8 mouse cellular contexts compared by ENCODE assay signal in genomic region chr2:153437306-153437659, GRCm38 (mm10). TPM values are rescaled to one million over a fixed set of nuclear protein-coding genes. Genes with fewer than 3 reads are reported as not detected.
DNase-seq lines count a peak whose midpoint lies in the region; ATAC-seq and TF ChIP-seq lines count a peak whose summit lies in the region.

No protein-coding gene starts in this region.

- H3K27me3 ChIP-seq in hindbrain, embryonic 16.5 days (replicated peaks; ENCODE audit: control insufficient read depth, insufficient read depth, low read length), result no peaks in the 10 kb centered on the region
- no peaks in the 10 kb centered on the region for H3K27me3 ChIP-seq in limb, embryonic 14.5 days (ENCODE audit: control insufficient read depth, insufficient read depth, low read length)
- H3K27me3 ChIP-seq in stomach, postnatal 0 days (ENCODE audit: control insufficient read depth, insufficient read depth, low read length), result no peaks in the 10 kb centered on the region

- no peak overlapping the region for H3K4me3 ChIP-seq in hindbrain, embryonic 16.5 days (ENCODE audit: low read length)
- 0 out of 2 replicates have a peak overlapping the region, but pooled peaks have one; percentile 4 for H3K4me3 ChIP-seq in limb, embryonic 14.5 days (replicated peaks; ENCODE audit: low read length)
- no peak overlapping the region for H3K4me3 ChIP-seq in stomach, postnatal 0 days (ENCODE audit: low read depth, low read length)

- peak; percentile 52 for DNase-seq in lung, postnatal 10 days
- no peak for DNase-seq in lung, postnatal 36 days
- no peak for DNase-seq in limb, embryonic 14.5 days (ENCODE audit: low spot score)
- no peak for DNase-seq in stomach, postnatal 0 days (ENCODE audit: low spot score)
- no peak for DNase-seq in spleen, postnatal 36 days (ENCODE audit: low spot score in 2 of 2)
- DNase-seq in thymus, postnatal 4 days, result no peak
- DNase-seq in embryo, embryonic 9.5 days (ENCODE audit: extremely low spot score), result no peak

- ATAC-seq in hindbrain, embryonic 16.5 days, result no peak; the same call in 1 of the 2 replicates
- ATAC-seq in limb, embryonic 14.5 days (ENCODE audit: low FRiP score, low read depth), result peak; percentile 24; the same call in 1 of the 2 replicates
- no peak for ATAC-seq in stomach, postnatal 0 days (ENCODE audit: low FRiP score, low TSS enrichment)

- peak overlapping the region; percentile 60 for H3K27ac ChIP-seq in hindbrain, embryonic 16.5 days (ENCODE audit: low read depth, low read length)
- peak overlapping the region; percentile 76 for H3K27ac ChIP-seq in limb, embryonic 14.5 days (replicated peaks; ENCODE audit: low read depth, low read length)
- peak overlapping the region; percentile 84 for H3K27ac ChIP-seq in stomach, postnatal 0 days (replicated peaks)

- H3K4me2 ChIP-seq in hindbrain, embryonic 16.5 days (ENCODE audit: low read length), result no peak overlapping the region
- peak overlapping the region; percentile 36 for H3K4me2 ChIP-seq in limb, embryonic 14.5 days (replicated peaks; ENCODE audit: low read depth, low read length, severe bottlenecking)
- H3K4me2 ChIP-seq in stomach, postnatal 0 days (replicated peaks; ENCODE audit: low read depth), result peak overlapping the region; percentile 28

- H3K9me3 ChIP-seq in hindbrain, embryonic 16.5 days (ENCODE audit: control insufficient read depth, low read length), result no peaks in the 10 kb centered on the region
- no peaks in the 10 kb centered on the region for H3K9me3 ChIP-seq in limb, embryonic 14.5 days (ENCODE audit: control insufficient read depth, low read length)
- no peaks in the 10 kb centered on the region for H3K9me3 ChIP-seq in stomach, postnatal 0 days (ENCODE audit: control insufficient read depth, low read length)

- TF ChIP-seq POLR2A in limb, embryonic 14.5 days (IDR thresholded peaks at IDR 0.05; ENCODE audit: borderline replicate concordance, extremely low read depth, insufficient read depth, insufficient read length), result no peak

- peaks cover 74% of the 10 kb centered on the region for H3K4me1 ChIP-seq in hindbrain, embryonic 16.5 days (ENCODE audit: control insufficient read depth, insufficient read depth, low read depth, low read length)
- peaks cover 61% of the 10 kb centered on the region for H3K4me1 ChIP-seq in limb, embryonic 14.5 days (ENCODE audit: control insufficient read depth, insufficient read depth, low read length)
- H3K4me1 ChIP-seq in stomach, postnatal 0 days (replicated peaks; ENCODE audit: control insufficient read depth, insufficient read depth), result peaks cover 35% of the 10 kb centered on the region

- TF ChIP-seq EP300 in stomach, postnatal 0 days (optimal IDR thresholded peaks at IDR 0.05), result no peak

- H3K36me3 ChIP-seq in hindbrain, embryonic 16.5 days (ENCODE audit: control insufficient read depth, insufficient read depth, low read length), result peaks cover 10% of the 10 kb centered on the region; the same call in 1 of the 2 replicates
- H3K36me3 ChIP-seq in limb, embryonic 14.5 days (ENCODE audit: control insufficient read depth, insufficient read depth, low read length), result peaks cover 17% of the 10 kb centered on the region
- H3K36me3 ChIP-seq in stomach, postnatal 0 days (ENCODE audit: control insufficient read depth, insufficient read depth, low read length), result no peaks in the 10 kb centered on the region

- H3K9ac ChIP-seq in hindbrain, embryonic 16.5 days (ENCODE audit: low read depth, low read length), result no peak overlapping the region
- peak overlapping the region; percentile 2 for H3K9ac ChIP-seq in limb, embryonic 14.5 days (ENCODE audit: low read depth, low read length, severe bottlenecking)
- 0 out of 2 replicates have a peak overlapping the region, but pooled peaks have one; percentile 31 for H3K9ac ChIP-seq in stomach, postnatal 0 days (ENCODE audit: low read length)

- WGBS in hindbrain, embryonic 16.5 days, result 26% methylated on average over 2 of the region's 2 CpGs
- WGBS in limb, embryonic 14.5 days, result 25% methylated on average over 2 of the region's 2 CpGs
- 28% methylated on average over 2 of the region's 2 CpGs for WGBS in stomach, postnatal 0 days

- no peak for TF ChIP-seq CTCF in stomach, postnatal 0 days (IDR thresholded peaks at IDR 0.05; ENCODE audit: low read depth)

RNA-seq across cellular contexts. Expression of gene 4930404H24Rik, which starts 55.3 kb away (rescaled TPM):
- not detected in 2 replicates for polyA plus RNA-seq in hindbrain, embryonic 16.5 days (2015; fragmentation: Nextera tagmentation; extraction: Ambion mirVana)
- not detected in 2 replicates for polyA plus RNA-seq in limb, embryonic 14.5 days (2012; rRNA removed)
- not detected in 2 replicates for polyA plus RNA-seq in limb, embryonic 14.5 days (2014; fragmentation: Nextera tagmentation; extraction: Ambion mirVana)
- polyA plus RNA-seq in stomach, postnatal 0 days (2015; fragmentation: Nextera tagmentation; extraction: Ambion mirVana), result not detected in 2 replicates
